Comparison of ENCODE assay signal across 24 mouse cellular contexts in genomic region chr8:79872416-79873077, GRCm38 (mm10).
DNase-seq lines count a peak whose midpoint lies in the region; ATAC-seq and TF ChIP-seq lines count a peak whose summit lies in the region.
"Had no signal": no experiment of that assay in that cellular context is flagged by ENCODE, and none has a peak within 500 bp of the region (broad histone marks: within the 10 kb centered on the region; RNA-seq: fewer than 3 reads in every experiment).

No protein-coding gene starts in this region.

- no peak for TF ChIP-seq POLR2A in brain, embryonic 14.5 days (IDR thresholded peaks at IDR 0.05; ENCODE audit: borderline replicate concordance, extremely low read depth, insufficient read depth, insufficient read length, poor library complexity, severe bottlenecking)

- no peak for TF ChIP-seq CTCF in brain, embryonic 14.5 days (IDR thresholded peaks at IDR 0.05; ENCODE audit: borderline replicate concordance, extremely low read depth, insufficient read depth, insufficient read length)
- TF ChIP-seq CTCF in forebrain, postnatal 0 days (IDR thresholded peaks at IDR 0.05; ENCODE audit: low read depth): no peak

- no peaks in the 10 kb centered on the region for H3K27me3 ChIP-seq in embryonic facial prominence, embryonic 14.5 days (replicated peaks; ENCODE audit: control insufficient read depth, insufficient read depth, low read length)
- no peaks in the 10 kb centered on the region for H3K27me3 ChIP-seq in embryonic facial prominence, embryonic 10.5 days (replicated peaks; ENCODE audit: low read depth, poor library complexity, severe bottlenecking)
- no peaks in the 10 kb centered on the region for H3K27me3 ChIP-seq in midbrain, embryonic 15.5 days (replicated peaks)
- no peaks in the 10 kb centered on the region for H3K27me3 ChIP-seq in midbrain, embryonic 10.5 days (ENCODE audit: low read depth, poor library complexity, severe bottlenecking)
- no peaks in the 10 kb centered on the region for H3K27me3 ChIP-seq in forebrain, postnatal 0 days (ENCODE audit: insufficient read depth, low read length)
- H3K27me3 ChIP-seq: hindbrain, embryonic 12.5 days had no signal

- H3K27ac ChIP-seq in embryonic facial prominence, embryonic 14.5 days (replicated peaks; ENCODE audit: low read depth, low read length): no peak overlapping the region
- H3K27ac ChIP-seq in embryonic facial prominence, embryonic 10.5 days (replicated peaks): no peak overlapping the region
- H3K27ac ChIP-seq in midbrain, embryonic 15.5 days: no peak overlapping the region
- no peak overlapping the region for H3K27ac ChIP-seq in midbrain, embryonic 10.5 days (replicated peaks)
- no peak overlapping the region for H3K27ac ChIP-seq in forebrain, postnatal 0 days (ENCODE audit: low read depth, low read length)
- H3K27ac ChIP-seq: heart, embryonic 10.5 days; hindbrain, embryonic 12.5 days had no signal

- 62% methylated on average over 7 of the region's 7 CpGs for WGBS in embryonic facial prominence, embryonic 14.5 days
- WGBS in embryonic facial prominence, embryonic 10.5 days: 77% methylated on average over 7 of the region's 7 CpGs
- WGBS in midbrain, embryonic 15.5 days: 70% methylated on average over 7 of the region's 7 CpGs
- WGBS in midbrain, embryonic 10.5 days: 87% methylated on average over 7 of the region's 7 CpGs
- 26% methylated on average over 7 of the region's 7 CpGs for WGBS in forebrain, postnatal 0 days

- DNase-seq in embryonic facial prominence, embryonic 14.5 days (ENCODE audit: low spot score): peak; percentile 42
- DNase-seq in embryonic facial prominence, embryonic 10.5 days (ENCODE audit: low spot score): no peak
- DNase-seq in midbrain, embryonic 10.5 days (ENCODE audit: low spot score): no peak
- DNase-seq in brain, embryonic 14.5 days (ENCODE audit: low read depth): peak; percentile 77
- peak; percentile 44 for DNase-seq in forebrain, postnatal 0 days
- no peak for DNase-seq in spleen, adult 12 weeks (ENCODE audit: low spot score)
- DNase-seq: adrenal gland, adult 8-10 months; adrenal gland, postnatal 36 days; B cell, adult 2 months; cerebellum, adult 11-12 months; cerebellum, adult 9-10 months; cerebellum, postnatal 36 days; gastrocnemius, postnatal 10 days; heart, adult 18-20 months; heart, postnatal 10 days; heart, postnatal 4 days had no signal

- H3K9me3 ChIP-seq in embryonic facial prominence, embryonic 14.5 days (ENCODE audit: control insufficient read depth, low read length): no peaks in the 10 kb centered on the region
- H3K9me3 ChIP-seq in embryonic facial prominence, embryonic 10.5 days: no peaks in the 10 kb centered on the region
- no peaks in the 10 kb centered on the region for H3K9me3 ChIP-seq in midbrain, embryonic 15.5 days
- no peaks in the 10 kb centered on the region for H3K9me3 ChIP-seq in midbrain, embryonic 10.5 days (replicated peaks)
- H3K9me3 ChIP-seq in forebrain, postnatal 0 days (ENCODE audit: low read length): no peaks in the 10 kb centered on the region
- H3K9me3 ChIP-seq: G1E; heart, embryonic 10.5 days; hindbrain, embryonic 12.5 days had no signal

- no peaks in the 10 kb centered on the region for H3K36me3 ChIP-seq in embryonic facial prominence, embryonic 14.5 days (ENCODE audit: control insufficient read depth, insufficient read depth, low read length)
- H3K36me3 ChIP-seq in embryonic facial prominence, embryonic 10.5 days (replicated peaks): no peaks in the 10 kb centered on the region
- no peaks in the 10 kb centered on the region for H3K36me3 ChIP-seq in midbrain, embryonic 15.5 days (replicated peaks)
- H3K36me3 ChIP-seq in midbrain, embryonic 10.5 days: no peaks in the 10 kb centered on the region
- H3K36me3 ChIP-seq in forebrain, postnatal 0 days (ENCODE audit: insufficient read depth): no peaks in the 10 kb centered on the region
- H3K36me3 ChIP-seq: G1E; heart, embryonic 10.5 days; hindbrain, embryonic 12.5 days had no signal

- no peak overlapping the region for H3K9ac ChIP-seq in embryonic facial prominence, embryonic 14.5 days (ENCODE audit: low read depth, low read length)
- H3K9ac ChIP-seq in midbrain, embryonic 15.5 days: no peak overlapping the region
- H3K9ac ChIP-seq in forebrain, postnatal 0 days: no peak overlapping the region
- H3K9ac ChIP-seq: hindbrain, embryonic 12.5 days had no signal

- no peak overlapping the region for H3K4me2 ChIP-seq in embryonic facial prominence, embryonic 14.5 days (ENCODE audit: low read depth, low read length)
- H3K4me2 ChIP-seq in midbrain, embryonic 15.5 days: no peak overlapping the region
- H3K4me2 ChIP-seq in forebrain, postnatal 0 days (ENCODE audit: low read depth): no peak overlapping the region
- H3K4me2 ChIP-seq: hindbrain, embryonic 12.5 days had no signal

- H3K4me3 ChIP-seq in embryonic facial prominence, embryonic 14.5 days (ENCODE audit: low read depth, low read length): no peak overlapping the region
- no peak overlapping the region for H3K4me3 ChIP-seq in embryonic facial prominence, embryonic 10.5 days
- no peak overlapping the region for H3K4me3 ChIP-seq in midbrain, embryonic 15.5 days
- no peak overlapping the region for H3K4me3 ChIP-seq in midbrain, embryonic 10.5 days
- H3K4me3 ChIP-seq in forebrain, postnatal 0 days (ENCODE audit: low read depth, low read length): no peak overlapping the region
- H3K4me3 ChIP-seq: heart, embryonic 10.5 days; hindbrain, embryonic 12.5 days had no signal

- no peaks in the 10 kb centered on the region; the same call in 1 of the 2 replicates for H3K4me1 ChIP-seq in embryonic facial prominence, embryonic 14.5 days (ENCODE audit: control insufficient read depth, insufficient read depth, low read length)
- H3K4me1 ChIP-seq in embryonic facial prominence, embryonic 10.5 days: no peaks in the 10 kb centered on the region
- H3K4me1 ChIP-seq in midbrain, embryonic 15.5 days: no peaks in the 10 kb centered on the region
- H3K4me1 ChIP-seq in midbrain, embryonic 10.5 days: no peaks in the 10 kb centered on the region
- H3K4me1 ChIP-seq in forebrain, postnatal 0 days (ENCODE audit: insufficient read depth): no peaks in the 10 kb centered on the region
- H3K4me1 ChIP-seq: heart, embryonic 10.5 days; hindbrain, embryonic 12.5 days had no signal

- ATAC-seq in embryonic facial prominence, embryonic 14.5 days (ENCODE audit: low read depth): peak; percentile 41; the same call in 1 of the 2 replicates
- ATAC-seq in midbrain, embryonic 15.5 days (replicated peaks): 0 out of 2 replicates have a peak, but pooled peaks have one; percentile 45
- ATAC-seq in forebrain, postnatal 0 days: peak; percentile 91
- ATAC-seq in cerebellum, adult (ENCODE audit: insufficient number of reproducible peaks, low FRiP score, low TSS enrichment): no peak
- ATAC-seq: CD4-positive, CD25-positive, alpha-beta regulatory T cell, adult 4 months; hindbrain, embryonic 16.5 days; inflammation-experienced regulatory T-cells, adult 6 months had no signal

Comparison
In these comparisons a context has a peak if more than half of its experiments do, and no peak if none do; other contexts are left out.
1. DNase-seq: peak in embryonic facial prominence, embryonic 14.5 days (single experiment), brain, embryonic 14.5 days (single experiment) and forebrain, postnatal 0 days (single experiment); none in embryonic facial prominence, embryonic 10.5 days (single experiment), midbrain, embryonic 10.5 days (single experiment) and spleen, adult 12 weeks (single experiment).